Mouse (Mus musculus): ENCODE data around the gene Gm9117. TPM values are rescaled to one million over a fixed set of nuclear protein-coding genes. Genes with fewer than 3 reads are reported as not detected.

The Gm9117 gene
- total RNA-seq (2023), result not detected

DNA sequence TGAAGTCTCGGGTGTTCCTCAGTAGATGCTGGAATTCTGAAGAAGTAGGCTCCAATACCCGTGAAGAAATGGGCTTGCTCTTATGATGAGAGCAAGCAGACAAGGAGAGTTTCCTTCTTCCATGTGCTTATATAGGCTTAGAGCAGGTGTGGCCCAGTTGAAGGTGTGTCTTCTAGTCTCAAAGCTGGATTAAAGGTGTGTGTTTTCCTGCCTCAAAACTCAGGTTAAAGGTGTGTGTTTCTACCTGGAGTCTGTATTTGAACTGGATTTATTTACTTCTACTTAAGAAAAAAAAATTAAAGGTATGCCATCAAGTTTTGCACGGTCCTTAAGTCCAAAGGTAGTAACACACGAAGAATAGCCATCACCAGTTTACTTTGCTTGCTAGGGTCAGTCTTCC is at the start of gene Gm9117:
Gm9117 (minus strand) TSS at position 101 of the 400 bp plus-strand sequence.

DNA sequence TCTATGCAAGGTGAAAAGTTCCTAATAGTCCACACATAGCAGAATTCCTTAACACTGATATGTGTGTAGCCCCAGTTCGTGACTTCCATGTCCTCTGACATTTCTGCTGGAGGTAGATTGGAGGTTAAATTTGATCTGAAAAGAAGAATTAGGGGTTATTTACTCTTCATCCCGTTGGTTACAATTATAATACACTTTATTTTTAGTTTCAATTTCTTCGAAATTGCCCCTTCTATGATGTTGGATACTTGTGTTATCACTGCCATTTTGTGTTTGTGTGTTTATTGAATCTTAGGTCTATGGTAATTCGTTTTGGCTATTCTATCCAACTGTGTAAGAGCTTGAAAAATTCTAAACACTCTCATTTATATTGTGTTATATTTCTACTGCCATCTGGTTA is 17.9 kb upstream of the Gm9117 start, which contains the start of gene Tdpoz5:
Tdpoz5 (minus strand) TSS at position 101 of the 400 bp plus-strand sequence.

Other genes starting within 250 kb of the Gm9117 start
- not detected for gene Gm5773, start 170.5 kb downstream of the Gm9117 start, total RNA-seq (2023)
- not detected for gene Tdpoz4, start 147.1 kb downstream of the Gm9117 start, total RNA-seq (2023)
- not detected for gene Tdpoz3, start 117.5 kb downstream of the Gm9117 start, total RNA-seq (2023)
- gene Tdpoz5, start 17.8 kb upstream of the Gm9117 start, total RNA-seq (2023), result not detected
- gene Gm9125, start 111.3 kb upstream of the Gm9117 start, total RNA-seq (2023), result not detected
- not detected for gene Gm10697, start 129.1 kb upstream of the Gm9117 start, total RNA-seq (2023)
- not detected for gene Gm10696, start 234.7 kb upstream of the Gm9117 start, total RNA-seq (2023)

Measured in CD4-positive naive resting alpha-beta T cell, adult 57 days (primary cell).